Mouse (Mus musculus) brain, embryonic 18.5 days (tissue): ENCODE data around the gene Smad1.

Source experiments
- DNase-seq: peaks from one replicate; pipeline ENCODE4 v3.0.0-alpha.2; 2012; ENCODE audit warnings: low read depth, low spot score

The Smad1 gene

GRCm38 (mm10) chr8:79297763-79298162 is 101.6 kb downstream of the Smad1 start:
- DNase-seq = peak; percentile 10

GRCm38 (mm10) chr8:79295276-79296105 is 103.8 kb downstream of the Smad1 start:
- DNase-seq = no peak

GRCm38 (mm10) chr8:79294610-79295275 is 104.6 kb downstream of the Smad1 start, which contains the start of gene Mmaa:
Mmaa (minus strand) TSS chr8:79294937.
- peak; percentile 89 for DNase-seq

- no peak for DNase-seq
Observed at GRCm38 (mm10) chr8:79293841-79294240, 105.5 kb downstream of the Smad1 start.

GRCm38 (mm10) chr8:79292712-79293264 is 106.5 kb downstream of the Smad1 start:
- no peak for DNase-seq

DNA sequence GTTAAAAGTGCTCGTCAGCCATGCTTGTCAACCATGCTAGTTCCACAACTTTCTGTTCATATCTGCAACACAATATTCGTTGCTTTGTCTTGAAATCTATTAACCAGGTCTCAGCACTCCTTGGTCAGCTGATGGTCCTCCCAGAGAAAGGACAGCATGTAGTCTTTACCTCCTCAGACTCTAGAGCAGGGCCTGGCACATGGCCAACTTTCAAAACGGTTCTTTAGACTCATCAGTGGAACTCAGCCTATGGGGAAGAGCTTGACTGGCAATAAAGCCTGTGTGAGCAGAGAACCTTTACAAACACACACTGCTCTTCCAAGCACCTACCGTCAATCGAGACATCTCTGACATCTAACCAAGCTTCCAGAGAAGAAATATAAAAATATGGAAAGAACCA is 109.7 kb downstream of the Smad1 start:
- DNase-seq = no peak

DNA sequence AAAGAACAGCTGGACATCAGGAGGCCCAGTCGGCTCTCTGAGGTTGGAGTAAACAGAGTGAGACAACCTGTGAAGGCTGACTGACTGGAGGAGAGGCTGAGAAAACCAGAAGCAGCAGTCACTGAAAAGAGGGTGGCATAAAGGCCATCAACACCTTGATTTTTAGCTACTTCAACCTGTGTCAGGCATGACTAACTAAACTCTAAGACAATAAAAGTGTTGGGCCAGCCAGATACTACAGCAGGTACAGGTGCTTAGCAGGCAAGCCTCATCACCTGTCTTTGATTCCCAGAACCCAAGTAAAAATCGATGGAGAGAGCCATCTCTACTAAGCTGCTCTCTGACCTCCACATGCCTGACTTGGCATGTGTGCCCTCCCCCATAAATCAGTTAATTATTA is 110.6 kb downstream of the Smad1 start:
- DNase-seq = no peak
